9 mouse cellular contexts compared by ENCODE assay signal in the genomic region with DNA sequence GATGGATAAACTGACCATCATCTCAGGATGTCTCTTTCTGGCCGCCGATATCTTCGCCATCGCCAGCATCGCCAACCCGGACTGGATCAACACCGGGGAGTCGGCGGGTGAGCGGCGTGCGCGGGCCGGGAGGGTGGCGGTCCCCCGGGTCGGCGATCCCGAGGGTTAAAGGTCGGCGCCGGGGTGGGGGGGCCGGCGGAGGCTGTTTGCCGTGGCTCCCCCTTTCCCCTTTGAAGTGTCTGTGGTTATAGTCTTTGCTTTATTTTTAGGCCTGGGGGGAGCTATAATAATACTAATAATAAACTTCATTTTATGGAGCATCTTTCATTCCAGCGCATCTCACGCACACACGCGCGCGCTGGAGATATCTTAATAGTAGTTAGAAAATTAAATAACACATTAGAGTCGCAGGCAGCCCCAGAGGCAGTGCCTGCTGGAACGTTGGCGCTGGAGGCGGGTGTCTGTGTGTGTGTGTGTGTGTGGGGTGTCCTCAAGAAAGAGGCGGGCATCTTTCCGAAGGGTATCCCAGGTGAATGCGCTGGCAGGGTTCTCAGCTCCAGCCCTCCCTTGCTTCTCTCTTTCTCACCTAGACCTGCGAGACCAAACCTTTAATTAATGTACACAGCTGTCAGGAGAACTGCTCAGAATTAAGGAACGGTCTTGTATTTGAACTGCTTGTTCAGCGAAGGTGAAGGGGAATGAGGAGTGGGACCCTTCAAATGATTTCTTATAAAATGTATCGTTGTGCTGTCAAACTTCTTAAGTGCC. TPM values are rescaled to one million over a fixed set of nuclear protein-coding genes. Genes with fewer than 3 reads are reported as not detected.
DNase-seq lines count a peak whose midpoint lies in the region; ATAC-seq and TF ChIP-seq lines count a peak whose summit lies in the region.
"Had no signal": no experiment of that assay in that cellular context is flagged by ENCODE, and none has a peak within 500 bp of the region (broad histone marks: within the 10 kb centered on the region; RNA-seq: fewer than 3 reads in every experiment).

No protein-coding gene starts in this region.

- no peak for TF ChIP-seq CTCF in cortical plate, adult 2 months (IDR thresholded peaks at IDR 0.05; ENCODE audit: extremely low read depth, insufficient read depth, low read length)
- no peak for TF ChIP-seq CTCF in intestine, postnatal 0 days (IDR thresholded peaks at IDR 0.05; ENCODE audit: low read depth)

- peaks cover 2% of the 10 kb centered on the region; the same call in 1 of the 2 replicates for H3K4me1 ChIP-seq in cortical plate, adult 2 months (ENCODE audit: control insufficient read depth, insufficient read depth, low read length)
- no peaks in the 10 kb centered on the region for H3K4me1 ChIP-seq in intestine, postnatal 0 days (replicated peaks; ENCODE audit: control insufficient read depth, insufficient read depth, low read length)
- peaks cover 15% of the 10 kb centered on the region for H3K4me1 ChIP-seq in limb, embryonic 14.5 days (ENCODE audit: control insufficient read depth, insufficient read depth, low read length)
- peaks cover 36% of the 10 kb centered on the region for H3K4me1 ChIP-seq in midbrain, embryonic 16.5 days (ENCODE audit: control insufficient read depth, insufficient read depth, low read length)

- ATAC-seq in intestine, postnatal 0 days, result peak; percentile 39; the same call in 1 of the 2 replicates
- peak; percentile 73 for ATAC-seq in limb, embryonic 14.5 days (ENCODE audit: low FRiP score, low read depth)
- ATAC-seq in midbrain, embryonic 16.5 days, result peak; percentile 77

- peak; percentile 37 for DNase-seq in layer of hippocampus, adult 11-12 months (ENCODE audit: low spot score)
- no peak for DNase-seq in layer of hippocampus, adult 9-10 months (ENCODE audit: low spot score)
- peak; percentile 13 to 23 for DNase-seq in gastrocnemius, postnatal 36 days
- DNase-seq in limb, embryonic 14.5 days (ENCODE audit: low spot score), result peak; percentile 6
- DNase-seq in splenic B cell, adult 2 months (ENCODE audit: low read depth, low spot score), result peak; percentile 14

- intact Hi-C loops in gastrocnemius, postnatal 36 days (cut with DNase I), result loop anchor here (5.0 kb wide), 2 partner anchors 49 to 239 kb away; a partner anchor contains a TSS

- H3K4me2 ChIP-seq in intestine, postnatal 0 days (replicated peaks; ENCODE audit: low read depth), result peak overlapping the region; percentile 83
- peak overlapping the region; percentile 86 for H3K4me2 ChIP-seq in limb, embryonic 14.5 days (replicated peaks; ENCODE audit: low read depth, low read length, severe bottlenecking)
- peak overlapping the region; percentile 72 for H3K4me2 ChIP-seq in midbrain, embryonic 16.5 days (ENCODE audit: low read length)

- H3K9me3 ChIP-seq in intestine, postnatal 0 days (ENCODE audit: control insufficient read depth), result no peaks in the 10 kb centered on the region
- no peaks in the 10 kb centered on the region for H3K9me3 ChIP-seq in limb, embryonic 14.5 days (ENCODE audit: control insufficient read depth, low read length)
- H3K9me3 ChIP-seq in midbrain, embryonic 16.5 days (replicated peaks; ENCODE audit: control insufficient read depth, low read length, poor library complexity, severe bottlenecking), result no peaks in the 10 kb centered on the region

- H3K4me3 ChIP-seq in cortical plate, adult 2 months (ENCODE audit: insufficient read depth, low read length), result peak overlapping the region; percentile 66
- peak overlapping the region; percentile 91 for H3K4me3 ChIP-seq in intestine, postnatal 0 days (ENCODE audit: low read depth, low read length)
- peak overlapping the region; percentile 86 for H3K4me3 ChIP-seq in limb, embryonic 14.5 days (replicated peaks; ENCODE audit: low read length)
- H3K4me3 ChIP-seq in midbrain, embryonic 16.5 days (ENCODE audit: low read depth, low read length), result peak overlapping the region; percentile 82

- WGBS in intestine, postnatal 0 days, result 2% methylated on average over 42 of the region's 42 CpGs
- 1% methylated on average over 42 of the region's 42 CpGs for WGBS in limb, embryonic 14.5 days
- WGBS in midbrain, embryonic 16.5 days, result 1% methylated on average over 42 of the region's 42 CpGs

- peak overlapping the region; percentile 80 for H3K9ac ChIP-seq in intestine, postnatal 0 days (ENCODE audit: low read depth, low read length)
- H3K9ac ChIP-seq in limb, embryonic 14.5 days (ENCODE audit: low read depth, low read length, severe bottlenecking), result peak overlapping the region; percentile 92
- H3K9ac ChIP-seq in midbrain, embryonic 16.5 days (ENCODE audit: low read depth, low read length), result peak overlapping the region; percentile 84

- no peaks in the 10 kb centered on the region for H3K36me3 ChIP-seq in intestine, postnatal 0 days (ENCODE audit: control insufficient read depth, insufficient read depth)
- no peaks in the 10 kb centered on the region for H3K36me3 ChIP-seq in limb, embryonic 14.5 days (ENCODE audit: control insufficient read depth, insufficient read depth, low read length)
- no peaks in the 10 kb centered on the region for H3K36me3 ChIP-seq in midbrain, embryonic 16.5 days (ENCODE audit: control insufficient read depth, insufficient read depth, low read length)
- no peaks in the 10 kb centered on the region for H3K36me3 ChIP-seq in splenic B cell, adult 2 months (ENCODE audit: control insufficient read depth, insufficient read depth, low read length, poor library complexity, severe bottlenecking)

- TF ChIP-seq POLR2A in cortical plate, adult 2 months (IDR thresholded peaks at IDR 0.05; ENCODE audit: extremely low read depth, insufficient read depth, low read length), result no peak
- TF ChIP-seq POLR2A in limb, embryonic 14.5 days (IDR thresholded peaks at IDR 0.05; ENCODE audit: borderline replicate concordance, extremely low read depth, insufficient read depth, insufficient read length), result no peak

- H3K27ac ChIP-seq in cortical plate, adult 2 months (ENCODE audit: insufficient read depth, low read length), result no peak overlapping the region
- H3K27ac ChIP-seq in intestine, postnatal 0 days (ENCODE audit: low read depth, low read length), result peak overlapping the region; percentile 62
- H3K27ac ChIP-seq in limb, embryonic 14.5 days (replicated peaks; ENCODE audit: low read depth, low read length), result peak overlapping the region; percentile 58; the same call in 1 of the 2 replicates
- peak overlapping the region; percentile 73 for H3K27ac ChIP-seq in midbrain, embryonic 16.5 days (ENCODE audit: low read length)

- no peaks in the 10 kb centered on the region for H3K27me3 ChIP-seq in intestine, postnatal 0 days (replicated peaks; ENCODE audit: control insufficient read depth, insufficient read depth, low read length)
- no peaks in the 10 kb centered on the region for H3K27me3 ChIP-seq in limb, embryonic 14.5 days (ENCODE audit: control insufficient read depth, insufficient read depth, low read length)
- no peaks in the 10 kb centered on the region for H3K27me3 ChIP-seq in midbrain, embryonic 16.5 days (ENCODE audit: control insufficient read depth, insufficient read depth, low read depth, low read length)
- no peaks in the 10 kb centered on the region for H3K27me3 ChIP-seq in splenic B cell, adult 2 months (ENCODE audit: control insufficient read depth, insufficient read depth, low read length, poor library complexity, severe bottlenecking)

RNA-seq across cellular contexts. Expression of a gene that starts 0.5 kb away (rescaled TPM):
- 37.0 and 38.8 TPM in 2 replicates for polyA plus RNA-seq in cortical plate, adult 2 months (2012; rRNA removed)
- 10 to 100 TPM; 16.4 to 16.7 TPM for total RNA-seq in gastrocnemius, postnatal 36 days (2021)
- polyA plus RNA-seq in intestine, postnatal 0 days (2015; fragmentation: Nextera tagmentation; extraction: Ambion mirVana), result 7.0 and 7.4 TPM in 2 replicates
- 30.8 and 33.3 TPM in 2 replicates for polyA plus RNA-seq in limb, embryonic 14.5 days (2012; rRNA removed)
- 15.6 and 19.5 TPM in 2 replicates for polyA plus RNA-seq in limb, embryonic 14.5 days (2014; fragmentation: Nextera tagmentation; extraction: Ambion mirVana)
- 11.3 and 11.7 TPM in 2 replicates for polyA plus RNA-seq in midbrain, embryonic 16.5 days (2015; fragmentation: Nextera tagmentation; extraction: Ambion mirVana)

RNA-seq across cellular contexts. Expression of a gene that starts 7.8 kb away (rescaled TPM):
- 0.17 and 0.25 TPM in 2 replicates for polyA plus RNA-seq in cortical plate, adult 2 months (2012; rRNA removed)
- not detected for total RNA-seq in gastrocnemius, postnatal 36 days (2021)
- 0.33 and 0.68 TPM in 2 replicates for polyA plus RNA-seq in intestine, postnatal 0 days (2015; fragmentation: Nextera tagmentation; extraction: Ambion mirVana)
- polyA plus RNA-seq in limb, embryonic 14.5 days (2012; rRNA removed), result 0.14 and 0.31 TPM in 2 replicates
- polyA plus RNA-seq in limb, embryonic 14.5 days (2014; fragmentation: Nextera tagmentation; extraction: Ambion mirVana), result 0.44 and 0.57 TPM in 2 replicates
- 0.48 and 0.55 TPM in 2 replicates for polyA plus RNA-seq in midbrain, embryonic 16.5 days (2015; fragmentation: Nextera tagmentation; extraction: Ambion mirVana)
- total RNA-seq: left cerebral cortex, postnatal 10 days had no signal

RNA-seq across cellular contexts. Expression of a gene that starts 43.0 kb away (rescaled TPM):
- 205 and 211 TPM in 2 replicates for polyA plus RNA-seq in cortical plate, adult 2 months (2012; rRNA removed)
- total RNA-seq in gastrocnemius, postnatal 36 days (2021), result 100 to 1,000 TPM; 505 to 521 TPM
- polyA plus RNA-seq in intestine, postnatal 0 days (2015; fragmentation: Nextera tagmentation; extraction: Ambion mirVana), result 246 and 267 TPM in 2 replicates
- polyA plus RNA-seq in limb, embryonic 14.5 days (2012; rRNA removed), result 134 and 165 TPM in 2 replicates
- 198 and 200 TPM in 2 replicates for polyA plus RNA-seq in limb, embryonic 14.5 days (2014; fragmentation: Nextera tagmentation; extraction: Ambion mirVana)
- 222 and 235 TPM in 2 replicates for polyA plus RNA-seq in midbrain, embryonic 16.5 days (2015; fragmentation: Nextera tagmentation; extraction: Ambion mirVana)
